Mouse (Mus musculus) heart, adult 2 months (tissue): ENCODE measurements around the gene Dnajc22.

Source experiments
- EP300 ChIP-seq: fragments of 200-500 bp; IDR thresholded peaks from 2 replicates; pipeline ENCODE4 v1.6.1; 2011; ENCODE audit warnings: low read depth, low read length, control low read depth; ENCODE audit not compliant: insufficient read depth
- POLR2A ChIP-seq: fragments of 200-500 bp; IDR thresholded peaks from 2 replicates; pipeline ENCODE4 v1.6.1; 2011; ENCODE audit warnings: mild to moderate bottlenecking, low read depth, low read length, control low read depth; ENCODE audit not compliant: insufficient read depth

DNA sequence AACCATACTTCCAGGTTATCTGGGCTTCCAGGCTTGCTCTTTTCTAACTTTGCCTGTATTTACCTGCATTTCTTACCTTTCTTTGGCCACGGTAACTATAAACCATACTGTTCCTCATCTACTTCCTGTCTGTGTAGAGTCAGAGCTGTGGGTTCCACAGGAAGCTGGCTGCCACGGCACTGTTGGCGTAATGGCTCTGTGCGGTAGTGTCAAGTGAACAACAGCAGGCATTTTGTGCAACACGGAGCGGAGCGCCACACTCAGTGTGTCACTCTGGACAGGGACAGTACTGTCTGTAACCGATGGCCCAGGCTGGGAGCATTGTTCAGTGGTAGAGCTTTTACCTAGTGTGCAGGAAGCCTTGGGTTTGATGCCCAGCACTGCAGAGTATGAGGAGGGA lies 60.5 kb downstream of the Dnajc22 start:
- TF ChIP-seq POLR2A (no peak), EP300 (no peak)
